13 mouse cellular contexts compared by ENCODE assay signal in the genomic region with DNA sequence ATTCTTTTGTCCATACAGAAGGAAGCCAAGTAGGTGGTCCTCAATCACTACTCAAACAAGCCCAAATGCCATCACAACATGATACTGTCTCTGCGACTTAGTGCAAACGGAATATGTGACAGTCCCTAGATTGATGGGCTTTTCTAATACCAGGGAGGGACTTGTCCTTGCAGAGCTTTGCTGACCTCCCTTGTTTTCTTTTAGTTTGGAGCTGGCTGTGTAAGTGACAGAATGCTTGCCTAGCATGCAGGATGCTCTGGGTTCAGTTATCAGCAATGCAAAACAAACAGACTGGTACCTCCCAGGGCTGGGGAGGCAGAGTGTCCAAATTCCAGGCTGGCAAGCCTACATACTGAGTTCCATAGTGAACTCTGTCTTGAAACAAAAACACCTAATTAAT.
"Had no signal": no experiment of that assay in that cellular context is flagged by ENCODE, and none has a peak within 500 bp of the region (broad histone marks: within the 10 kb centered on the region; RNA-seq: fewer than 3 reads in every experiment).

No protein-coding gene starts in this region.

- H3K4me2 ChIP-seq: limb, embryonic 15.5 days; liver, embryonic 12.5 days; lung, embryonic 14.5 days; midbrain, embryonic 11.5 days had no signal

- H3K9ac ChIP-seq: limb, embryonic 15.5 days; liver, embryonic 12.5 days; lung, embryonic 14.5 days had no signal

- H3K36me3 ChIP-seq: limb, embryonic 15.5 days; liver, embryonic 12.5 days had no signal

- H3K27ac ChIP-seq: limb, embryonic 15.5 days; liver, embryonic 12.5 days had no signal

- H3K9me3 ChIP-seq: limb, embryonic 15.5 days; liver, embryonic 12.5 days had no signal

- DNase-seq: kidney, adult 11 months; kidney, postnatal 25 days; layer of hippocampus, adult 9-11 months; layer of hippocampus, postnatal 36 days; lung, embryonic 14.5 days; lung, postnatal 10 days; lung, postnatal 4 days; right cerebral cortex, postnatal 14 days; thymus, postnatal 36 days had no signal

- H3K27me3 ChIP-seq: limb, embryonic 15.5 days; liver, embryonic 12.5 days had no signal

- H3K4me1 ChIP-seq: limb, embryonic 15.5 days had no signal

- ATAC-seq: liver, embryonic 12.5 days; midbrain, embryonic 16.5 days had no signal

- H3K4me3 ChIP-seq: limb, embryonic 15.5 days; liver, embryonic 12.5 days had no signal
